Mouse (Mus musculus) adrenal gland, adult (tissue): Measurements from ENCODE around the gene Sdr9c7.
"Not testable (repeated sequence)": the region's sequence is repeated elsewhere in the genome, so short reads cannot be mapped to it uniquely, and the experiment has no call there.

Experiments
- DNase-seq, 2 experiments: peaks; one replicate each; pipeline ENCODE4 v3.0.0; 2022 to 2023; ENCODE audit warnings: low spot score in 1 of 2; ENCODE audit not compliant: inconsistent age in 2 of 2

Sdr9c7 gene

DNA sequence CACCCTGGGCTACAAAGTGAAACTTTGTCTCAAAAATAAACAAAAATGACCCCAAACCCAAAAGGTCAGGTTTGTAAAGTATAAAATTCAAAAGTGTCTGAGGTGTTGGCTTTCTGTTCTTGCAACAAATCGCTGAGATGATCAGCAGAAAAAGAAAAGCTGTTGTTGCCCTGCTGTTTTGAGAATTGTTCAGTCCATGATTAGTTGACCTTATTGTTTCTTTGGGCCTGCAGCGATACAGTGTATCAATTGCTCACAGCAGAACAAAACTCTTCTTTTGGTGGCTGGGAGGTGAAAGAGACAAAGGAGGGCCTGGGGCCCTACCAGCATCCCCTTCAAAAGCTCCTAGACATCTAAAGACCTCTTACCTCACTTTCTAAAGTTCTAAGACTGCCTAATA is 7.8 kb downstream of the Sdr9c7 start:
- DNase-seq, result no peak

DNA sequence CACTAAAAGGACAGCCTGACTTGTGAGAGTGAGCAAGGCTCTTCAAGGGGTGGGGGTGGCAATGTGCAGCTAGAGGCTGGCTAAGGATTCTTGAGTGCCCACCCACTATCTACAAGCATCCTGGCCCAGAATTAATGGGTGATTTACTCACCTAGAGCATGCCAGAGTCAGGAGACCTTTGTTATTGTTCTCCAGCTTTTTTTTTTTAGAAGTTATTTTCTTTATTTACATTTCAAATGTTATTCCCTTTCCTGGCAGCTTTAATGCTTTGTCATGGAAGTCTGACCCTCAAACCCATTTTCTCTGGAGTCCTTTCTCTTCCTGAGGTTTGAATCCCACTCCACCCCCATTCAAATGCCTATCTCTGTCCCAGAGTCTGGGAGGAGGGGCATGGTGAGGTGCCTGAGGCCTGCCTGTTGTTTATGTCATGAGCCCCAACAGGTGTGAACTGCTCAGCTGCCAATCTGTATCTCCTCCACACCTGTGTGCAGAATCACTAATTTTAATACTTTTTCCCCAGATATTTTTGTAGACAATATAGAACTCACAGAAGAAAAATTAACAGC is 9.2 kb downstream of the Sdr9c7 start:
- no peak for DNase-seq

DNA sequence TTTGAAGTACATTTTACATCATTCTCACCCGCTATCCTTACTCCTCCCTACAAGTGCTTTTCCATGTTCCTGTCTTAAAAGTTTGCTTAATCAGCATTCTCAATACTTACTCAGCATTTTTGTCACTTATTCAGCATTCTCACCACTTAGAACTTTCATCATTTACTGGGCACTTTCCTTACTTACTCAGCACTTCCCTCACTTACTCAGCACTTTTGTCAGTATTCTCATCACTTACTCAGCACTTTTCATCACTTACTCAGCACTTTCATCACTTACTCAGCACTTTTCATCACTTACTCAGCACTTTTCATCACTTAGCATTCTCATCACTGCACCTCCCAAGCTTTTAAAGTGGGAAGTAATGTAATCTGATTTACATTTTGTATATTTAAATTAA is 17.3 kb downstream of the Sdr9c7 start:
- DNase-seq, result no peak

DNA sequence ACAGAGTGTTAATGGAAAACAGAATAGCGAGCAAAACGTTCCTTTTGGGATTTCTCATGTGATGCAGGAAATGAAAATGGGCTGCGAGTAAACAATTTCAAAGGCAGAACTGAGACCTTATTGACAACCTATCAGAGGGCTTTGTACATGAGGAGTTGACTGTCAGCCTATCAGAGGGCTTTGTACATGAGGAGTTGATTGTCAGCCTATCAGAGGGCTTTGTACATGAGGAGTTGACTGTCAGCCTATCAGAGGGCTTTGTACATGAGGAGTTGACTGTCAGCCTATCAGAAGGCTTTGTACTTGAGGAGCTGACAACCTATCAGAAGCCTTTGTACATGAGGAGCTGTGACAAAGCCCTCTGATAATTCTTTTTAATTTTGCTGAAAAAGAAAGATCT is 18.9 kb downstream of the Sdr9c7 start:
- DNase-seq, result not testable (repeated sequence)

DNA sequence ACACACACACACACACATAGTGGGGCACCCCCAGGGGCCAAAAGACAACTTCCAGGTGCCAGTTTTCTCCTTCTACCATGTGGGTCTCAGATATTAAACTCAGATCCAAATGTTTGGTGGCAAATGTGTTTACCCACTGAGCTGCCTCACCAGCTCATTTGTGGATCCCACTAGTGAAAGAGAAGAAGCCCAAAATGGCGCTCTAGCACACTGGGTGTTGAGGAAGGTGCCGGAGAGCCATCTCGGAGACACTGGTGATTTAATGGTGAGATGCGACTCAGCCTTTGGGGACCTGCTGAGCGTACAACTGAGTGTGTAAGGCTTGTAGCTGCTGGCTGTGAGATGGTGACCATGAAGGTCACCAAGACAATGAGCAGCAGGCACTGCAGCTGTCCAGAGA is 19.3 kb downstream of the Sdr9c7 start:
- DNase-seq, result no peak

DNA sequence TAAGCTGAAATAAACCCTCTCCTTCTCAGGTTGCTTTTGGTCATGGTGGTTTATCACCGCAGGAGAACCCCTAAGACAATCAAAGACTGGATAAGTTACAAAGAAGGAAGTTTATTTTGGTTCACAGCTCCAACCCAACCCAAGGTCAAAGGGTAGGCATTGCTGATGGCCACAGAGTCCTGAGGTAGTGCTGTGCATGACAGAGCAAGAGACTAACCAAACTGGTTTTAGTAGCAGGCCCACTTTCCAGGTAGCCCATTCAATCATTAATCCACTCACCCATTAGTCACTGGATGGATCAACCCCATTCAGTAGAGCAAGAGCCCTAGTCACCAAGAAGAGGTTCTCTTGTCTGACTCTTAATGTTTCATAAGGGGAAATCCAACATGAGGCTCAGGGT is 23.9 kb downstream of the Sdr9c7 start:
- no peak for DNase-seq

DNA sequence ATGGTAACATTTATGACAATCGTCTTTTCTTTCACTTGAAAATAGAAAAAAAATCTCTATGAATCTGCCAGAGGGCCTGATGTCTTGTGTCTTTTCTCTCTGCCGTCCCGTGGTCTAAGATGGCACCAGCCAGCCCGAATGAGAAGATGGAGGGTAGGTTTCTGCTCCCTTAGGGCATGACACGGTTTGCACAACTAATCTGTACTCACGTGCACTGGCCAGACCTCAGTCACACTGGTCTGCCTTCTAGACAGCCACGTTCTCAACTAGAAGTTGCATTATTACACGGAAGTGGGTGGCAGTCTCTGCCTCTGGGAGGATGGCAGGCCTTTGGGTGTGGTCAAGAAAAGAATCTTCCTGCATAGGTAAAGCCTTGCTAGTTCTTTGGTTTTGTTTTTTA is 24.7 kb downstream of the Sdr9c7 start:
- no peak for DNase-seq

DNA sequence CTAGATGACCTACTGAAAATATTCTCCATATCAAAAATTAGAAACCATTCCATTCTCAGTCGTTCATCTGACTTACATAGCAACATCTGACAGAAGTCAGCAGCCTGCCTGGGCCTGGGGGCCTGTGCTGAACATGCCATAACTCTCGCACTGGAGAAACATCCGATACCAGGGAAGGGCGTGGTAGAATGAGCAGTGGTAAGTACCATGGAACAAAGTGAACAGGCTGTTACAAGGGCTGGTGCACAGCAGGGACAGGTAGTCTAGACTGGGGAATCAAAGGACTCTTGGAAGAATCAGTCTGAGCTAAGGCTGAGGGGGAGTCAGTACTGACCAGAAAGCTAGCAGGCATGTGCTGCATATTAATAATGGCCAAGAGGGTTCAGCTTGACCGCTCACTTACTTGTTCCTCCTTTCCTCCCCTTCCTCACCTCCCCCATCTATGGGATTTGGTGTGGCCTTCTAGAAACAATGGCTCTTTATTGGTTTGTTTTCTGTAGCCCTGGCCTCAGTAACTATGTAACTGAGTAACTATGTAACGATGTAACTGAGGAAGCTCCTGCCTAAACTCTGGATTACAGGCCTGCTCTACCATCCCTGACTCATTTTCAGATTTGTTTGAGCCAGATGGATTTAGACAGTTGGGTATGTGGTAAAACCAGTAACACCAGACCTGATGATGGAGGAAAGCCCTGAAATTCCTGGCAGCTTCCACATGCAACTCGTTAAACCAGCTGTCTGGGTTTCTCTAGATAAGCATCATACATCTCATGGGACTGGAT is 26.5 kb downstream of the Sdr9c7 start:
- DNase-seq, result no peak

DNA sequence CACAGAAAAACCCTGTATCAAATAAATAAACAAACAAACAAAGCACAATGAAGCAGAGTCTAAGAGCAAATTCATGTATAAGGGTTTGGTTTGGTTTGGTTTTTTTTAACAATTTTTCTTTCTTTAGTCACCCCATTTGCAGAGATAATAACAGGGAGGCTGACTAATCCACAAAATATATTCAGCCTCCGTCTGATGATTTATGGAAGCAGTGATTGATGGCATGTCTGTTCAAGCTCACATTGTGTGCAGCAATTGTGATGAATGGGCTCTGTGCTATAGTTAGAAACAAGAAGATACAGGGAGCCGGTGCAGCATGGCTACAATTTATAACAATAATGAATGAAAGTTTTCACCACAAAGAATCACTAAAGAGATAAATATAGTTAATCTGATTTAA is 29.4 kb downstream of the Sdr9c7 start:
- peak; percentile 21 to 62 for DNase-seq

DNA sequence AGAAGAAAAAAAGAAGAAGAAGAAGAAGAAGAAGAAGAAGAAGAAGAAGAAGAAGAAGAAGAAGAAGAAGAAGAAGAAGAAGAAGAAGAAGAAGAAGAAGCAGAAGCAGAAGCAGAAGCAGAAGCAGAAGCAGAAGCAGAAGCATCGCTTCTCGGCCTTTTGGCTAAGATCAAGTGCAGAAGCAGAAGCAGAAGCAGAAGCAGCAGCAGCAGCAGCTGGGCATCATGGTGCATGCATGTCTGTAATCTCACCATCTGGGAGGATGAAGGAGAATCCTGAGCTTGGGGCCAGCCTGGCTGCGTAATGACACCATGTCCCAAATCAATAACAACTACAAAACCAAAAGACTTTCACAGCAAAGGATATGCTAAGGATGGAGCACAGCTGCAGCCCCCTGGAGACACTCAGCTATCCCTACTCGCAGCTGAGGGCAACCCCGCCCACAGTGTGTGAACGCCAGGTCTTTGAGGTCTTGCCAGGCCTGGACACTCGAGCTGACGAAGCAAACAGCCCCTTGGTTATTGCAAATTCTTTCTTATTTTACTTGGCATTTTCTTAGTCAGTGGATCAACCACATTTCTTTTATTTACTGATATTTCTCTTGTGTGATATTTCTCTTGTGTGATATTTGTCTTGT is 34.1 kb downstream of the Sdr9c7 start:
- peak in 1 of 2 experiments; percentile 37 for DNase-seq

DNA sequence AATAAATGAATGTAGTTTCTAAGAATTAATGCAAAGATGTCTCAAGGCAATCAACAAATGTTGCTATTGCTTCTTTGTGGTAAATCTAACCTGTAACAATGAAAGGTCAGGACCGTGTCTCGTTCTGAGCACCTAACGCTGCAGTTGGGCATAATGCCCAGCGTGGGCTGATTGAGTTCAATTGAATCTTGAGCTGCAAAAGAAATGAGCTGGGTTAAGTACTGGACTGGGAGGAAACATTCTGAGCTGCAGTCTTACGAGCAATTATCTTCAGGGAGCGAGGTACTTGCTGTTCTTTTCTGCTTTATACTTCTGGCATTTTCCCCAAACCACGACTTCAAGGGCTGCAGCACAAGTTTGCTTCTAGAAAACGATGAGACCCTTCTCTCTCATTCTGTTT is 38.0 kb downstream of the Sdr9c7 start:
- peak; percentile 30 to 56 for DNase-seq

DNA sequence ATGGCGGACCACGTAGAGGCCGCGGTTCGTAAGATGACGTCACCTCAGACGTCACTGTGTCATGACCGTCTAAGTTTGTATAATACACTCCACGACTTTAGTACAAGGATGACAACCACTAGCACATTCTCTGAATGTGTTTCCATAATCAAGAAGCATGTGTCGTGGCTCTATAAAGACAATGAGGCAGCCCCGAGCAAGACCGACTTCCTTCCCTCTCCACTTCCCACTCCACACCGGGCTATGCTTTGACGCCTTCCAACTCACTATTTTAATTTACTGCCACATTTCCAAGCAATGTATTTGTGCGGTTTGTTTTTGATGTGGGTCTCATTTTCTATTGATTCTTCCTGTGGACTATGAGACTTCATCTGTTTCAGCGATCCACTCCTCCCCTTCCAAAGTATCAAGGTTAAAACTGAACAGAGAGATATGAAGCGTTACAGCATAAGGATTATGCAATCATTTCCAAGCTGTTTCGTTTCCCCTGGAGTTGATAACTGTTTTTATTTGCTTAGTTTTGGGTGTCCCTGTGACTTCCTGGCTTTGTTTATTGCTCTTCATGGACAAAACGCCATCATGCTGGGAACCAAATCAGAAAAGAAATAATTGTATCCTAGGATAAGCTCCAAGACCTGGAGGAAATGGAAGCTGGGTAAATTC is 38.6 kb downstream of the Sdr9c7 start:
- DNase-seq, result no peak

DNA sequence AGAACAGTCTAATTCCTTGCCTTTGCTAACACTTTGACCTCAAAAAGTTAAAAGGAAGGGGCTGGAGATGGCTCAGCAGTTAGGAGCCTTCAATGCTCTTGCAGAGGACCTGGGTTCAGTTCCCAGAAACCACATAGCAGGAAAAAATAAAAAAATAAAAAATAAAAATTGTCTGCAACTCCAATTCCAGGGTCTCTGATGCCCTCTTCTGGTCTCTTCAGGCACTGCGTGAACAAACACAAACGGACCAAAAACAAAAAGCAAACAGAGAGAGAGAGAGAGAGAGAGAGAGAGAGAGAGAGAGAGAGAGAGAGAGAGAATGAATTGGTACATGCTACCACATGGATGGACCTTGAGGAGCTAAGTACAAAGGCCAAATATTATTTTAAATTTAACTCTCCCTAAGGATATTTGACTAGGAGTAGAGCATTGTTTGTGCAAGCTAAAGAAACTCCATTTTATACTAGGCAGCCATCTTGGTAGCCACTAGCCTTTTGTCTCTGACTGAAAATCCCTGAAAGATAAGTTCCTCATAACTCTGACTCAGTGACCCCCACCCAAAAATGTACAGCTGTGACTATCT is 39.2 kb downstream of the Sdr9c7 start:
- DNase-seq, result peak; percentile 60 to 89

DNA sequence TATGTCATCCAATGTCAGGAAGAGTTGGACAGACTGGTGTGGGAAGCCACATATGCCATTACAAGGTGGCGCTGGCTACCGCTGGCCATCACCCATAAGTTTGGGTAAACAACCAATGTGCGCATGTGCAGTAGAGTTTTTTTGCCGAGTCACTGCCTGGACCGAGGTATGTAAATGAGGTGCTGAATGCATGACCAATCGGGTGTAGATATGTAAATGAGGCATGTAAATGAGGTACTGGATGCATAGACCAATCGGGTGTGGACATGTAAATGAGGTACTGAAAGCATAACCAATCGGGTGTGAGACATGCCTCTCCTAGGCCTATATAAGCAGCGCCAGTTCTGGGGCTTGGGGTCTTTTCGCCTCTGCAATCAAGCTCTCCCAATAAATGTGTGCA is 41.3 kb downstream of the Sdr9c7 start:
- DNase-seq, result not testable (repeated sequence)

DNA sequence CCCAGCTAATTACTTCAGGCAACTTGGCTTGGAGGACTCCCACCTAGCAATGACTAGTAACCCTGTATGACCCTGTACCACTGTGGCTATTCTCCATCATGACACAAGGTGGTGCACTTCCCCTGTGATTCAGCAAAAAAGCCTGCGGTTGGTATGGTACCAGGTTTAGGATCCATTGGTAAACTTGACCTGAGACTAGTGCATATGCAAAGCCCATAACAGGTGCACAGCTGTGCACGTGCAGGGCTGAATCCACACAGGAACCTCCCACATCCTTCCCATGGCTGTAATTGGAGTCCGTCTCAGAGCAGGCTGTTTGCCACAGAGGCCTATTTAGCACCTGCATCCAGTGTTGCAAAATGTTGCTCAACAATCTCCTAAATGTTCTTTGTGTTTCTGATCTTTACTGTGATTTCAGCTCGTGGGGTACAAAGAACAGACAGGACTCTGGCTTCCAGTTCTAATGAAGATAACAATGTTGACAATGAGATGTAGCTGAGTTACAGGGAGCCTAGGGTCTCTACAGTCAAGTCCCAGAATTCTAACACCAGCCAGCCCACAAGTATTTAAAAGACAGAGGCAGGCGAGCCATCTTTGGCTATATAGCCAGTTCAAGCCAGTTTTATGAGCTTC is 47.2 kb downstream of the Sdr9c7 start:
- peak; percentile 51 to 84 for DNase-seq

DNA sequence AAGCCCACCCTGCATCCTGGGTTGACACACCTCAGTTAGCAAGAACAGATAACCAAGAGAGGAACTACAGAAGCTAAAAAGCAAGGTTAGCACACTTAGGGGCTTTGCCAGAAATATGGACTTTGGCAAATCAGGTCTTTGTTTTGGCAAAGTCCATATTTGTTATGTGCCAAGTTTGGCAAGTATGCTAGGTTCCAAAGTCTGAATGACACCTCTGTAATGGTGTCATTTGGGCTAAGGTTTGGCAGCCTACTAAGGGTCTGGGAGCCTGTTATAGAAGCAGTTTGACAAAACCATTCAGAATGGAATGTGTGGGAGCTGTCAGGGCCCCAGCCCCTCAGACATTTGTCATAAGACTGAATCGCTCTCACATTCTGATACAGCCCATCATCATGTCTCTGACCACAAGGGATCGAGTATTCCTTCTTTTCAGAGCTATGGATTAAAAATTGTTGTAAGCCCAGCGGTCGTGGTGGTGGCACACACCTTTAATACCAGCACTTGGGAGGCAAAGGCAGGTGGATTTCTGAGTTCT is 51.3 kb downstream of the Sdr9c7 start:
- DNase-seq, result no peak

DNA sequence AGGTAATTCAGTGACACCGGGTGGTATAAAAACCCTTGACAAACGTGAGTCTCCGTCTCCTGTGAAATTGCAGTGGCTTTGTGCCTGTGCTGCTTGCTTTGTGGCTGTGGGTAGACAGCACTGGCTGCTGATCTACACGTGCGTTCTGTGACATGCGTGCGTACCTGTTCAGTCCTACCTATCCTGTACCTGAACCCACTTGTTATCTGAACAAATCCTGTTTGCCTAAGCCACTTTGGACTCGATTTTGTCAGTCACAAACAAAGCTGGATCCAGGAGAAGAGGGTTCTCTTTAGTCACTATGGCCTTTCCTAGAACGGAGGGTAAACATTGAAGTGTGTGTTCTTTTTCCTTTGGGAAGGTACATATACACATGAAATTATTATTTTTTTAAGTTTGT is 53.1 kb downstream of the Sdr9c7 start:
- DNase-seq, result no peak

DNA sequence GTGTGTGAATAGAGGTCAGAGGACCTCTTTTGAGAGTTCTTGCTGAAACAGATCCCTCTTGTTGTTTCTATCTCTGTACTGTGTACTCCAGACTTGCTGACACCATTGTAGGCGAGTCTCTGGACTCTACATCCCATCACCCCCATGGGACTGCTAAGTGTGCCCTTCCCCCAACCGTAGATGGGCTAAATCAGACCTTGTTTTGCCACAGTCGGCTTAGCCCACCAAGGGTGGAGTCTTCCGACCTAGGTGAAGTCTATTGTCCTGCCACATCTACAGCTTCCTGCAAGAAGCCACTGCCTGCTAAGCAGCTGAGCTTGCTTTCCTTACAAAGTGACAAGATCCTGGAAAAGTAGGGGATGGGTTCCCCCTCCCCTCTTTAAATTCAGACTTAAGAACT is 53.5 kb downstream of the Sdr9c7 start:
- DNase-seq, result no peak

DNA sequence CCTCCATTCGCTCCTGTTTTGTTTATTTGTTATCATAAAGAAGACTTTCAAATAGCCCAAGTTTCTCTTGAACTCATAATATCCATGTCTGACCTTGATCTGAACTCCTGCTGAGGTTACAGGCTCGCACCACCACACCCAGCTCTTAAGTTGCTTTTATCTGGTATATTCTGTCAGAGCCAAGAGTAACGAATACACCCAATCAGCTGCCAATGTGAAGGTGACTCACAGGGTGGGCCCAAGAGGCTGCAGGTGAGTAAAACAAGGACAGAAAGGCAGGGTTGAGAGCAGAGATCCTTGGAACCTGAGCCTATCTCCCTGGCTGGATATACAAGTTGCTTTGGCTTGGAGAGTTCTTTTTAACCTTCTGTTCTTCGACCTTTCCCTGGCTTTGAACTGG is 56.7 kb downstream of the Sdr9c7 start:
- DNase-seq, result no peak

DNA sequence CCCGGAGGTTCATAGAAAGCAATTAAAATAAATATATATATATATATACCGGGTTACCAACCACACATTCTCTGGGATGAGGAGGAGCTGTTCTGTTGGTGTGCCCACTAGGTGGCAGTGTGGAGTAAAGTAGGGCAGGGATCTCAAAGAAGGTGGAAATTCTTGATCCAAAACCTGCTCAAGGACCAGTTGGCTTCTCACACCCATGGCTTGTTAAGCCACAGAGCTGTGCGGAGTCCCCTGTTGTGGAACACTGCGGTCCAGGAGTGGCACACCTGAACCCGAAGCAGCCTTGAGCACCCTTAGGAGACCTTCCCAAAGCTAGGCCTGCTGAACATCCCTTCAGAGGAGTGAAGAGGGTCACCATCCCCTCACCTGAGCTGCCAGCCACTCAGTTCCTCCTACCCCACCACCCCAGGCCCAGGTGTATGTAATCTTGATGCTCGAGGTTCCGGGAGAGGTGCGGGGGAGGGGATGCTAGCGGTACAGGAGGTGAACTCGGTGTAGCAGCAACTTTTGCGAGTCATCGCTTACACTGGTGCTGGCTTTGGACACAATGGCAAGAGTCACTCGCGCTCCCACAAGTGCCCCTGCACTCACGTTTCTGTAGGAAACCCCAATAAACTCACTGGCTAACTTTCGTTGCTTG is 58.0 kb downstream of the Sdr9c7 start:
- peak; percentile 53 to 87 for DNase-seq
